Mouse (Mus musculus) E14TG2a.4 (cell line): ENCODE data around the gene Gpc5.

Experiments used
- CTCF ChIP-seq: conservative IDR thresholded peaks from 2 replicates; pipeline ENCODE4 v1.5.1; 2014; ENCODE audit warnings: low read length
- POU5F1 ChIP-seq: IDR thresholded peaks from 2 replicates; pipeline ENCODE4 v1.6.1; 2014; ENCODE audit warnings: low read length, borderline replicate concordance

GRCm38 (mm10) chr14:116087010-116087409, 995.0 kb downstream of the Gpc5 start:
- TF ChIP-seq CTCF (no peak), POU5F1 (no peak)
